Mouse (Mus musculus) retina, postnatal 7 days (tissue): Measurements from ENCODE around the gene Prss56.

ENCODE experiments used
- DNase-seq: peaks from one replicate; pipeline ENCODE4 v3.0.0-alpha.2; 2012; ENCODE audit warnings: low read depth, low spot score

Prss56 gene

DNA sequence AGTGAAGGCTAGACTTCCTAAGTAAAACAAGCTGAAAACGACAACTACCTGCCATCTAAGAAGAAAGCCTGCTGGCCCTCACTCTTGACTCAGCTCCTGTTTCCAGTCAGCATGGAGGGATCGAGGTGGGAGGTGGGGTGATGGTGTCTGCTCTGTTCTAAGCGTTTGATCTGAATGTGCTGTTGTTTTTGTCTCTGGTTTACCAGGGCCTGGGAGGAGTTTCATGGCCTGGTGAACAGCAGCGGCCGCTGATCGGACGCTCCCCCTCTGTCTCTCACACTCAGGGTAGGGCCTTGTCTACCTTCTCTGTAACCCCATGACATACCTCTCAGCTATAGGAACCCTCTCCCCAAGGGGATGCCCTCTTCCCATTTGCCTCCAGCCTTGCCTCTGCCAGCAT is 49.1 kb downstream of the Prss56 start:
- DNase-seq = no peak
